Mouse (Mus musculus): Measurements from ENCODE around the gene Tgfbr3l. TPM values are rescaled to one million over a fixed set of nuclear protein-coding genes. Genes with fewer than 3 reads are reported as not detected.

The Tgfbr3l gene
- polyA plus RNA-seq, 1 experiment from 2014 or later = 2.3 TPM

DNA sequence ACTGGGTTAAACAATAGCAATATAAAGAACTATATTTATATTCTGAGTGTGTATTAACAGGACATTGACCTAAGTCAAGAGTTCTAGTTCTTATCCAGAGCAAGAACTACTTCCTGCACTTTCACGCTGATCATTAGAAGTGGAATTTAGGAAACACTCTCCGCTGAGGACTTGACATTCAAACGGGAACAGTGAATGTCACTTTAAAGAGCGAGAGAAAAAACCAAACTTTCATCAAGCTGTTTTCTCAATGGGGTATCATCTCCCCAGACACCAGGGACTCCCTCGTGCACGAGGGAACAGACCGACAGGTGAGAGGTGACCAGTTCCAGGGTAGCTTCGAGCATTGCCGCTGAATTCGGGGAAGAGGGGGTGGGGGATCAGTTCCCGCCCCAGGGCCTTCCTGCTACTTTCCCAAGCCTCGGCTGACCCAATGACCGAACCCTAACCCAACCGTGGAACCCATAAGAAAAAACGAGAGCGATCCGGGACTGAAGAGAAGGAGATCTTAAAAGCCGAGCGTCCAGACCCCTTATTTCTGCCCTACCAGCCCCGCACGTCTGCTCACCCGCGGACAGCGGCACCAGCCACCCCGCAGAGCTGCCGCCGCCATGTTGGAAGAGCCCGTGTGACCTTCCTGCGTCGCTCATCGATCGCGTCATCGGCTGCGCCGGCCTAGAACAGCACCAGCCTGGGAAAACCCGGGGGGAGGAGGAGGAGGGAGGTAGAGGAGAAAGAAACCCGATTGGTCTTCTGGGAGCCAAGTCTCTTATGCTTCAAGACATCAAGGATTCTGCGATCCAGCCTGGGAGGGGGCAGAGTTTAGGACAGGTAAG lies 27.5 kb downstream of the Tgfbr3l start, which contains the start of gene Timm44:
TSS of gene Timm44 (minus strand) at position 639 of the 836 bp plus-strand sequence.
- TF ChIP-seq CTCF (IDR thresholded peaks at IDR 0.05; ENCODE audit: low read depth) = no peak
- no peak for TF ChIP-seq EP300 (IDR thresholded peaks at IDR 0.05; ENCODE audit: low read depth)
- H3K4me2 ChIP-seq (ENCODE audit: low read depth, low read length) = peak within 1 kb of the TSS; percentile 86
- no peaks in the 10 kb centered on the region for H3K9me3 ChIP-seq (ENCODE audit: low read length)
- peaks cover 24% of the 10 kb centered on the region for H3K36me3 ChIP-seq (replicated peaks; ENCODE audit: insufficient read depth, low read length)
- WGBS (ENCODE audit: insufficient replicate concordance) = under 1% methylated on average over 39 of the region's 39 CpGs
- H3K9ac ChIP-seq (replicated peaks) = peak within 1 kb of the TSS; percentile 75
- H3K4me1 ChIP-seq (ENCODE audit: insufficient read depth) = peaks cover 14% of the 10 kb centered on the region
- peak; percentile 98 for ATAC-seq
- DNase-seq = peak; percentile 95
- no peaks in the 10 kb centered on the region for H3K27me3 ChIP-seq (ENCODE audit: insufficient read depth, low read length)
- peak within 1 kb of the TSS; percentile 73 for H3K27ac ChIP-seq (ENCODE audit: low read depth)
- H3K4me3 ChIP-seq (ENCODE audit: low read depth, low read length) = peak within 1 kb of the TSS; percentile 71

DNA sequence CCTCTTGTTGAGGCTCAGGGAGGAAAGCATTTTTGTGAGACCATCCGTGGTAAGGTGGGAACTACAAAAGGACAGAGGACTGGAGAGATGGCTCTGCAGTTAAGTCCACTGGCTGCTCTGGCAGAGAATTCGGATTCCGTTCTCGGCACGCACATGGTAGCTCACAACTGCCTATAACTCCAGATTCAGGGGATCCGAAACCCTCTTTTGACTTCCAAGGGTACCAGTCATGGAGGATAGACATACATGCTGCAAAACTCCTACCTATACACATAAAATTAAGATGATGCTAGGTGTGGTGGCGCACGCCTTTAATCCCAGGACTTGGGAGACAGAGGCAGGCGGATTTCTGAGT lies 28.1 kb downstream of the Tgfbr3l start:
- H3K4me1 ChIP-seq (ENCODE audit: insufficient read depth) = peaks cover 14% of the 10 kb centered on the region
- H3K9ac ChIP-seq (replicated peaks) = peak overlapping the region; percentile 75
- DNase-seq = no peak
- H3K27ac ChIP-seq (ENCODE audit: low read depth) = peak overlapping the region; percentile 73
- peaks cover 21% of the 10 kb centered on the region for H3K36me3 ChIP-seq (replicated peaks; ENCODE audit: insufficient read depth, low read length)
- H3K4me2 ChIP-seq (ENCODE audit: low read depth, low read length) = peak overlapping the region; percentile 86
- H3K27me3 ChIP-seq (ENCODE audit: insufficient read depth, low read length) = no peaks in the 10 kb centered on the region
- TF ChIP-seq CTCF (IDR thresholded peaks at IDR 0.05; ENCODE audit: low read depth) = no peak
- TF ChIP-seq EP300 (IDR thresholded peaks at IDR 0.05; ENCODE audit: low read depth) = no peak
- no peaks in the 10 kb centered on the region for H3K9me3 ChIP-seq (ENCODE audit: low read length)
- peak; percentile 55 for ATAC-seq
- peak overlapping the region; percentile 71 for H3K4me3 ChIP-seq (ENCODE audit: low read depth, low read length)
- 28% methylated on average over 9 of the region's 9 CpGs for WGBS (ENCODE audit: insufficient replicate concordance)

DNA sequence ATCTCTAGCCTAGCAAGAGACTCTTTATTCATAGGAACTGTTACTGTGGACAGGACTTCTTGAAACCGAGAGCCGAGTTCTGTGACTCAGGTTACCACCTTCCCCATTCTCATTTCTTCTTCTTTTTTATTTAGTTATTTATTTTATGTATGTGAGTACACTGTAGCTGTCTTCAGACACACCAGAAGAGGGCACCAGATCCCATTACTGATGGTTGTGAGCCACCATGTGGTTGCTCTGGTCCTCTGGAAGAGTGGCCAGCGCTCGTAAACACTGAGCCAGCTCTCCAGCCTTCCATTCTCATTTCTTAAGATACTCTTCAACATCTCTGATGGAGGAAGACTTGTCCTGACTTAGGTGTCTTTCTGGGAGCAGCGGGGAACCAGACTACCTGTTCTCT lies 44.7 kb downstream of the Tgfbr3l start:
- Histone ChIP-seq H3K4me2 (ENCODE audit: low read depth, low read length) (no peak overlapping the region), H3K27me3 (ENCODE audit: insufficient read depth, low read length) (no peaks in the 10 kb centered on the region), H3K4me1 (ENCODE audit: insufficient read depth) (no peaks in the 10 kb centered on the region), H3K27ac (ENCODE audit: low read depth) (no peak overlapping the region), H3K9me3 (ENCODE audit: low read length) (no peaks in the 10 kb centered on the region), H3K9ac (replicated peaks) (no peak overlapping the region), H3K36me3 (replicated peaks; ENCODE audit: insufficient read depth, low read length) (peaks cover 85% of the 10 kb centered on the region), H3K4me3 (ENCODE audit: low read depth, low read length) (no peak overlapping the region)
- no peak for DNase-seq
- WGBS (ENCODE audit: insufficient replicate concordance) = 86% methylated on average over 5 of the region's 5 CpGs
- ATAC-seq = no peak
- TF ChIP-seq CTCF (IDR thresholded peaks at IDR 0.05; ENCODE audit: low read depth) = peak; percentile 29
- no peak for TF ChIP-seq EP300 (IDR thresholded peaks at IDR 0.05; ENCODE audit: low read depth)

DNA sequence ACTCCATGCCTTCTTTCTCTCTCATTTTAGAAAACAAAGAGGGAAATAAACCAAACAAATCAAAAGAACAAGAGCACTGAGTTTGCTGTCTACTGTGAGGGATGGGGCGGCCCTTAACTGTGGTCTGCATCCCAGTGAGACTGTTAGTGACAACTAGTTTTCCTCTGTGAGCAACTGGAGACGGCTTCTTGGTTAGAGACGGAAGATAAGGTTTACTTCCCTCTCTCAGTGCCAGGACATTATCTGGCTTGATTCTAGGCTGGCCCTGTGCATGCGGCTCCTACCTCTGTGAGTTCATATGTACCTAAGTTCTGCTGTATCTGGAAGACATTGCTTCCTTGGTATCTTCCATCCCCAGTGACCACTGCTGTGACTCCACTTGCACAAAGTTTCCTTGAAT lies 49.8 kb downstream of the Tgfbr3l start:
- H3K27me3 ChIP-seq (ENCODE audit: insufficient read depth, low read length) = no peaks in the 10 kb centered on the region
- H3K9ac ChIP-seq (replicated peaks) = no peak overlapping the region
- H3K9me3 ChIP-seq (ENCODE audit: low read length) = no peaks in the 10 kb centered on the region
- WGBS (ENCODE audit: insufficient replicate concordance) = 75% methylated on average over 4 of the region's 4 CpGs
- H3K4me3 ChIP-seq (ENCODE audit: low read depth, low read length) = no peak overlapping the region
- H3K4me1 ChIP-seq (ENCODE audit: insufficient read depth) = no peaks in the 10 kb centered on the region
- no peak overlapping the region for H3K27ac ChIP-seq (ENCODE audit: low read depth)
- H3K4me2 ChIP-seq (ENCODE audit: low read depth, low read length) = no peak overlapping the region
- H3K36me3 ChIP-seq (replicated peaks; ENCODE audit: insufficient read depth, low read length) = peaks cover 85% of the 10 kb centered on the region
- no peak for DNase-seq
- ATAC-seq = no peak
- TF ChIP-seq EP300 (IDR thresholded peaks at IDR 0.05; ENCODE audit: low read depth) = no peak
- TF ChIP-seq CTCF (IDR thresholded peaks at IDR 0.05; ENCODE audit: low read depth) = no peak

Other genes with a start within 250 kb of the Tgfbr3l start
- 1.1 and 1.8 TPM in 2 replicates for gene Cd209f, start 142.4 kb upstream of the Tgfbr3l start, polyA plus RNA-seq (2015; fragmentation: Nextera tagmentation; extraction: Ambion mirVana)
- 0.13 TPM in 1 of 2 replicates, not detected in the other for gene Cd209g, start 114.1 kb upstream of the Tgfbr3l start, polyA plus RNA-seq (2015; fragmentation: Nextera tagmentation; extraction: Ambion mirVana)
- 2.8 and 3.8 TPM in 2 replicates for gene Evi5l, start 81.6 kb upstream of the Tgfbr3l start, polyA plus RNA-seq (2015; fragmentation: Nextera tagmentation; extraction: Ambion mirVana)
- 0.12 and 0.15 TPM in 2 replicates for gene Prr36, start 30.8 kb upstream of the Tgfbr3l start, polyA plus RNA-seq (2015; fragmentation: Nextera tagmentation; extraction: Ambion mirVana)
- gene Lrrc8e, start 21.4 kb upstream of the Tgfbr3l start, polyA plus RNA-seq (2015; fragmentation: Nextera tagmentation; extraction: Ambion mirVana) = 0.11 and 0.13 TPM in 2 replicates
- gene Map2k7, start 9.5 kb upstream of the Tgfbr3l start, polyA plus RNA-seq (2015; fragmentation: Nextera tagmentation; extraction: Ambion mirVana) = 10.5 and 10.7 TPM in 2 replicates
- 0.12 TPM in 1 of 2 replicates, not detected in the other for gene Gm49320, start 9.3 kb upstream of the Tgfbr3l start, polyA plus RNA-seq (2015; fragmentation: Nextera tagmentation; extraction: Ambion mirVana)
- 12.6 and 13.7 TPM in 2 replicates for gene Snapc2, start 4.9 kb downstream of the Tgfbr3l start, polyA plus RNA-seq (2015; fragmentation: Nextera tagmentation; extraction: Ambion mirVana)
- gene Ctxn1, start 11.1 kb downstream of the Tgfbr3l start, polyA plus RNA-seq (2015; fragmentation: Nextera tagmentation; extraction: Ambion mirVana) = 1.6 and 2.0 TPM in 2 replicates
- 28.1 and 30.8 TPM in 2 replicates for gene Timm44, start 27.7 kb downstream of the Tgfbr3l start, polyA plus RNA-seq (2015; fragmentation: Nextera tagmentation; extraction: Ambion mirVana)
- gene Ccl25, start 77.0 kb downstream of the Tgfbr3l start, polyA plus RNA-seq (2015; fragmentation: Nextera tagmentation; extraction: Ambion mirVana) = 4.0 and 5.5 TPM in 2 replicates
- 57.6 and 59.6 TPM in 2 replicates for gene Elavl1, start 77.2 kb downstream of the Tgfbr3l start, polyA plus RNA-seq (2015; fragmentation: Nextera tagmentation; extraction: Ambion mirVana)
- 3.8 and 3.9 TPM in 2 replicates for gene Cers4, start 244.8 kb downstream of the Tgfbr3l start, polyA plus RNA-seq (2015; fragmentation: Nextera tagmentation; extraction: Ambion mirVana)

Measured in liver, postnatal 0 days (tissue).